Mouse (Mus musculus) T-cell, adult 2 months (primary cell): Measurements from ENCODE around the gene Nvl.

ENCODE experiments used
- DNase-seq: peaks from one replicate; pipeline ENCODE4 v3.0.0; 2022; ENCODE audit warnings: low spot score

Gene Nvl

DNA sequence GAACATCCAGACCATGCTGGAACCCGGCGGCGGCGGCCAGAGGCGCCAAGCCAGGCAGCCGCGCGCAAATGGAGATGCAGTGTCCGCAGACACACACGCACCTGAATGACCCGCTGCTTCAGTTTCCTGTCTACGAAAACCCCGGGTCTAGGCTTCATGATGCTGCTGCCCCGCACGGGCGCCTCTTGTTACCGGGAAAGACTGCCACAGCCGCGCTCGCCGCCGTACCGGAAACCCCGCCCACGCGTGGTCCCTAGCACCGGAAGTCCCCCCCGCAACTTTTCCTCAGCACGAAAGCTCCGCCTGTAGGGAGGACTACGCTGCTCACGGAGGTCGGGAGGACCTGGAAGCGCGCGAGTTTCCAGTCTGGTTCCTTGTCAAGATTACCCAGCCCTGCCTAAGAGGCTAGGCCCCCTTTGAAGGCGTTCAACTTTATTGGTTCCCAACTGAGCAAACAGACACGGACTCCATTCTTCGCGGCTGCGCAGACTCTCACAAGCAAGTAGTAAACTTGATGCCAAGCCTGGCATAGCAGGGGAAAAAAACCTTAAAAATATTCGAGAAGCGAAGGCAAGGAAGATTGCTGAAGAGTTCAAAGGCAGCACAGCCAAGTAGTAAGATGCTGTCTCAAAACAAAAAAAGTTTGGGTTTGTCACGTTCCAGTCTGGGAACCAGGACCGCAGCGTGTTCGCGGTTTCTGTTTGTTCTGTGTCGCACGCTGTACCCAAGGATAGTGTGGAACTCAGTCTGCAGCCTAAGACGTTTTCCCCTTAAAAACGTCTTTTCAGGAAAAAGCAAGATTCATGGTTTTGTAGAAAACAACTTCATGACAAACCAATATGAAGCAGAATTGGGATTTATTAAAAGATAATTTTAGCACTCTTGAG lies at the start of gene Nvl, which contains the start of gene Cnih4:
Nvl (minus strand) TSS at position 255 of the 887 bp plus-strand sequence.
Cnih4 (plus strand) TSS at position 744 of the 887 bp plus-strand sequence.
- peak; percentile 88 for DNase-seq

DNA sequence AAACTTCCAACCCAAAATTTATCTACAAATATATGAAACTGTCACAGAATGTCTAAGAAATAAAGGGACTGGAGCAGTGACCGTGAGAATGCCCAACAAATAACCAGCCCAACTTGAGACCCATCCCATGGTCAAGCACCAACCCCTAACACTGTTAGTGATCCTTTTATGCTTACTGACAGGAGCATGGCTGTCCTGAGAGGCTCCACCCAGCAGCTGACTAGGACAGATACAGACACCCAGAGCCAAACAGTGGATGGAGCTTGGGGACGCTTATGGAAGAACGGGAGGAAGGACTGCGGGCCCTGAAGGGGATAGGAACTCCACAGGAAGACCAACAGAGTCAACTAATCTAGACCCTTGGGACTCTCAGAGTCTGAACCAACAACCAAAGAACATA lies 44.9 kb upstream of the Nvl start:
- DNase-seq, result no peak

DNA sequence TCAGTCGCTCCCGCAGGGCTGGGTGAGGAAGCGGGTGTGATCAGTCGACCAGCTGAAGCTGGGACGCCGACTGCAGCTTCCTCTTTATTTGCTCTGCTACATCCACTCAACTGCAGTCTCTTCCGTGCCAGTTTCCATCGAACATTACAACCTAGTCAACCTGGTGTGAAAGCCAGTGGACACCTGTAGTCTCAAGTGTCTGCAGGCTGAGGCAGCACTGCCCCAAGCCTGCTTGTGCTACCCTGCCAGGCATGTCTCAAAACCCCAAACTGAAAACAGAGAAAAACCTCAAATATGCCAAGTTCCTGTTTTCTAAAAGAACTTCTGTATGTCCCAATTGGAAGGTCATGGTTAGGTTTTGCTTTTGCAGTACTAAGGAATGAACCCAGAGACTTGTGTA lies 26.2 kb upstream of the Nvl start:
- DNase-seq, result peak; percentile 33

DNA sequence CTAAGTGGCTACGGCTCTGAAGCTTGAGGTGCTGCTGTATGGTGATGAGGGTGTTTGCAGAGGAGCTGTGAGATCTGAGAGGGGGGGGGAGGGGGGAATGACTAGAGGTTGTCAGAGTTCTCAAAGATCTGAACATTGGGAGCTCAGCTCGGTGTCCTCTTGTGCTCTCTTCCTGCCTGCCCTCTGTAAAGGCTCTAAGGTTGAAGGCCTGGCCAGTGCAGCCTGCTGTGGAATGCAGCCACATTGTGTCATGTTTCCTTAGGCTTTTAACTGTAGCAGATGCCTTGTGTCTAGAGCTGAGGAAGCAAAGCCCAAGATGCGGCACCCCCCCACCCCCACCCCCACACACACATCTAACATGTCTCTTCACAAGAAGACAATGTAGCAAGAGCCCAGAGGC lies 24.4 kb upstream of the Nvl start:
- no peak for DNase-seq

DNA sequence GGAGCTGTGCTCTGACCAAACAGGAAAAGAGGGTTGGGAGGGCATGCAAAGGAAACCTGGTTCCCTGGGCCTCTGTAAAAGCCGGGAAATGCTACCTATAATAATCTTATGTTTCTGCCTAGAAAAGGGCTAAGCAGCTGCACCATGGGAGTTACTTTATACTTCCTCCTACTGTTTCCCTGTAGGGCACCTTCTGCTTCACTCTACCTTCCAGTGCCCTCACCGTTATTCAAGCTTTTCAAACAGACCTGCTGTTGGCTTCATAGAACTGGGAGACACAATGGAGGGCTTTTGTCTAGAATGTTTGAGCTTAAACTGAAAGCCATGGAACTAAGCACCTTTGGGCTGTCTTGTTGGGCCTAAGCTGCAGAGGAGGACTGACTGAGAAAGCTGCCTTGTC lies 23.8 kb upstream of the Nvl start:
- DNase-seq, result no peak

DNA sequence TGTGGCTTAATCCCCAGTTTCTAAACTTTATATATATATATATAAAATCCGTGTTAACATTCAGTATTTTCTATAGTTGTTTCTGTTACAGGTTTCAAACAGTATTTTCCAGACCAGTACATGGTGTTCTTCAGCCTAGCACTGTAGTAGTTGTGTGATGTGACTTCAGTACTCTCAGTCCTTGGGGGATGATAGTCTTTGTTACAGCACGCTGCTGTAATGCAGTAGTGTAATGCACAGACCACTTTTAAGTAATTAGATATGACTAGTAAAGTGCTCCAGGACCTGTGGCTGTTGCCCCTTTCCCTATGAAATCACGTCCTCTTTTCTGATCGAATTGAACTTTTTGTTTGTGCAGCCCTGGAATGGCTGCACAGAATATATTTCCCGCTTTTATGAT lies 7.5 kb upstream of the Nvl start:
- no peak for DNase-seq

DNA sequence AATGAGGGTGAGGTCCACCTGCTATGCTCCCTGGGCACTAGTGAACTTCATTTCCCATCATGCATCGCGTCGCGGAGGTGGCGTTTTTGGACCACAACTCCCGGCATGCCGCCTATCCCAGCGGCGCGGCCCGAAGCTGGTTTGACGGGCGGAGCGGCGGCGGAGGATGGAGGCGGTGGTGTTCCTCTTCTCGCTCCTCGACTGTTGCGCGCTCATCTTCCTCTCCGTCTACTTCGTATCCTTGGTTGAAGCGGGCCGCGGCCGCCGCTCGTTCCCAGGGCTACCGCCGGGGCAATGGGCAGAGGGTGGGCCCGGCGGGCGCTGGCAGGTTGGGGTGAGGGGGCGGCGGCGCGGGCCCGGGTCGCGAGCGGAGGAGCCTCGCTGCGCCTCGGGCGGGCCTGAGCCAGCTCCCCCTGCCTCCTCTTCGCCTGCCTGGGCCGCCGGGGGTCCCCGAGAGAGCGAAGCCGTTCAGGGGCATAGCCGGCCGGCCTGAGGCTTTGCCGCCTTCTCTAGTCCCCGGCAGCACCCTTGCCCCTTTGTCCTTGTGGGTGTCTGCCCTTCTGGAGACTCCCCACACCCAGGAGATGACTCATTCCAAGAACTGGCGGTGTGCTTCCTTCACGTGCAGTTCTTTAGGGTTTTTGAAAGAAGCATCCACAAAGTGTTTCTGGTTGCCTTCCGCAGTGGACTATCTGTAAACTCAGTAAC lies 7.0 kb upstream of the Nvl start:
- DNase-seq, result peak; percentile 87

DNA sequence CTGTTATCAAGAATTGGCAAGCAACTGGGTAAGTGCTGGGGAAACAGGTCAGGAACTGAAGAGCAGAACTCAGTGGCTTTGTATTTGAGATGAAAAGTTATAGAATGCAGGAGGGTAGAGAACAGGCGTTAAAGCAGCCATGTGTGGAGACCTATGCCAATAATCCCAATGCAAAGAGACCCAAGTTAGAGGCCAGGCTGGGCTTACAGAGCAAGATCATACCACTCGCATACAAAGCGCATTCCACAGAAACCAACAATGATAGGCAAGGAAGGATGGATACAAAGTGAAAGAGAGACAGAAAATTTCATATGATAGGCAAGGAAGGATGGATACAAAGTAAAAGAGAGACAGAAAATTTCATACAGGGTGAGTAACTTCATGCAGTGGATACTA lies 6.4 kb upstream of the Nvl start:
- no peak for DNase-seq

DNA sequence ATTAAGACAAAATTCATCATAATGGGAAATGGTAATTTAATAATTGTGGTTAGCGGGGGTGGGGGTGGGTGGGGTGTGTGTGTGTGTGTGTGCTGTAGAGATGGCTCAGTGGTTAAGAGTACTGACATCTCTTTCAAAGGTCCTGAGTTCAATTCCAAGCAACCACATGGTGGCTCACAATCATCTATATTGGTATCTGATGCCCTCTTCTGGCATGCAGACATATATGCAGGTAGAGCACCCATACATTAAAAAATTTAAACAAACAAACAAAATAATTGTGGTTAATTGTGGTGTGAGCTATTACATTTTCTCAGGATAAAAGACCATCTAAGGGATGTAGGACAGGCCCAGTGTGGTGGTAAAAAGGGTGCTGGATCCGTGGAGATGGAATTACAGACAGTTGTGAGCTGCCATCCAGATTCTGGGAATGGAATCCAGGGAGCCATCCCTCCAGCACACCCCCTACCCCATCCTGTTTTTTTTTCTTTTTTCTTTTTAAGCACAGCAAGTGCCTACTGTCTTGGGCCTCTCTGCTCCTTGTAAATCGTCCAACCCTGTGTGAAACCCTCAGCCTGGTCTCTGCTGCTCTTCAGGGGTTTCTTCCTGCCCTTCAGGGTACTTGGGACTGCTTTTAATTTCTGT lies 5.5 kb upstream of the Nvl start:
- peak; percentile 5 for DNase-seq

DNA sequence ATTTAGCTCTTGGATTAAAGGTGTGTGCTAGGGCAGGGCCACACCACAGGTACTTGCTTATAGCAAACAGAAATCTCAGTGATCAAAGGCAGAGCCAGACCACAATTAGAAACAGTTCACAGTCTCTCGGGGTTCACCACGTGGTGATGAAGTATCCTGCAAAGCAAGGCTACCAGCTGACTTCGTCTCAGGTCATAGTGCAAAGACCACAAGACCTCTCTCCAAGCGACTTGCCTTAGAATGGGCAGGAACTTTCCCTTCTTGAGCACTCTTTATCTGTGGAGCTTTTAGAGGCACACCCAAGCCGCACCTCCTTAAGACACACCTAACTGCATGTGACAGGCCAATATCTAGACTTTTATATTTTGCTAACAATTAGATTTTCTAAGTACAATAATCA lies 4.5 kb upstream of the Nvl start:
- no peak for DNase-seq

DNA sequence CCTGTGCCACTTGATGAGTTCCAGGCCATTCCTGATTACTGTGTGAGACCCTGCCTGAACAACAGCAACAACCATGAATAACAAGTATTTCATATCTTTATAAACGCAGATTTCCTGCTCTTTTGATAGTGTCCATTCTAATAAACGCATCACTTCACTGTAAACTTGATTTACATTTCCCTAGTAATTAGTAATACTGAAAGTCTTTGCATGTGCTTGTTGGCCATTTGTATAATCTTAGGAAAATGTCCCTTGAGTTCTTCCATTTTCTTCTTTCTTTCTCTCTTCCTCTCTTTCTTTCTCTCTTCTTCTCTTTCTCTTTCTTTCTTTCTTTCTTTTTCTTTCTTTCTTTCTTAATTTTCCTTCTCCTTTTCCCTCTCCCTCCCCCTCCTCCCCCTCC lies 2.2 kb upstream of the Nvl start:
- DNase-seq, result no peak

DNA sequence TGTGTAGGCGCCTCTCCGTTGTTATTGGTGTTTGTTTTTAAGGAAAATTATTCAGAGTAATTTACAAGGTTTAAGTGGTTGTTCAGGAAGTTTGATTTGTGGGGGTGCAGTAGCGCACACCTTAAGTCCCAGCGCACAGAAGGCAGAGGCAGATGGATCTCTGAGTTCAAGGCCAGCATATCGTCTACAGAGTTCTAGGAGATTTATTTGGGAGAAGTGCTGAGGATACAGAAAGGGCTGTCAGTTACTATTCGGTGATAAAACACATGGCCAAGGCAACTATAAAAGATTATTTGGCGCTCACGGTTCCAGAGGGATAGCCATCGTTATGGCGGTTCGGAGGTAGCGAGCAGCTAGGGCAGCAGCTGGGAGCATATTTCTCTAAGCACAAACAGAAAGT lies 962 bp upstream of the Nvl start:
- DNase-seq, result no peak

DNA sequence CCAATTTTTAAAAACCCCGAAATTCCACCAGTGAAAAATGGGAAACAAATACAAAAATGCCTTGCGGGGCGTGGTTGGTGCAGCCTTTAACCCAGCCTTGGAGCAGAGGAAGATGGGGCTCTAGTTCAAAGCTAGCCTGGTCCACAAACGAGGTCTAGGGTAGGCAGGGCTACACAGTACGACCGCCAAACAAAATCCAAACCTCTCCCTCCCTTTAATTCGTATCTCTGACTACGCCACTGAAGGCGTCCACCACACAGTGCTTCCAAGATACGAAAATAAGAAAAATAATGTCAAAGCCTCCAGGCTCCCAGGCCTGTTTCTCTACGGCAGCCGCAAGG lies 425 bp downstream of the Nvl start:
- DNase-seq, result no peak

DNA sequence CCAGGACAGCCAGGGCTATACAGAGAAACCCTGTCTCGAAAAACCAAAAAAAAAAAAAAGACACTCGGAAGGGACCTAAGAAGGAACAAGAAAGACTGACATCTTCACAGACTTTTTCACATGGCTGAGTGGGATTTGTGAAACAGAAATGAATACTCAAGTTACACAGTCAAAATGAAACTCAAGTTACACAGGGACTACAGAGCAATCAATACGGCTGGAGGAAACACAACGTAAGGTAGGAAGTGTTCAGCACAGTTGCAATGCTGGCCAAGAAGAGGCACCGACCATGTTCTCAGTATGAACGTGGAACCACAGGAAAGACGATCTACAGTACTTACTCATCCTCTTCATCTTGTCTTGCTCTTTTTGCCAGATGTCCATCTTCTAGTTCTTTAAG lies 5.3 kb downstream of the Nvl start:
- no peak for DNase-seq

DNA sequence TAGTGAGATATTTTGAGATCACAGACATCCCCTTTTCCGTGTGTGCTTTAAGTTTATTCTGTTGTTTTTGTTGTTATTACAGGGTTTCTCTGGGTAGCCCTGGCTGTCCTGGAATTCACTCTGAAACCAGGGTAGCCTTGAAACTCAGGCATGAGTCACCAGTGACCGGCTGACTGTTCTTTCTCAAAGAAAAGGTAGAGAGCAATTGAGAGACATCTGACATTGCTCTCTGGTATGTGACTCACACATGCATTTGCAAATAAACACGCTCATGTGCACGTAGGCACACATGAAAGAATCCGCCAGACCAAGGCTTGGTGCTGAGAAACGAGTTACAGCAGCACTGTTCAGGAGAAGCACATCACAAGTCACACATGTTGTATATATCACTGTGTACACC lies 12.1 kb downstream of the Nvl start:
- DNase-seq, result no peak

DNA sequence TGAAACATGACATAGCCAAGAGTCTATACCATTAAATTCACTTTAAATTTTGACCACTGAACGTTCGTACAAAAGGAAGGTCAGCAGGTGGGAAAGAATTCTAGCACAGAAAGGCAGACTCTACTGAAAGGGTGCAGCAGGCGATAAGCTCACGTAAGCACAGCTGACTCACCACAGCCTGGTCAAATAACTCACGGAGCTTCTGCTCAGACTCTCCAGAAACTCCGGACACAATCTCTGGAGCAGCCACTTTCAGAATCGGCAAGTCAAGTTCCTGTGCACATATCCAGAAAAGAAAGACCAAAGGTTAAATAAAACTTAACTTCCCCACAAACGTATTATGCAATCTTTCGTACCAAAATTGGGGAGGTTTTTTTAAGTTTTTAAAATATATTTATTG lies 17.2 kb downstream of the Nvl start:
- no peak for DNase-seq

DNA sequence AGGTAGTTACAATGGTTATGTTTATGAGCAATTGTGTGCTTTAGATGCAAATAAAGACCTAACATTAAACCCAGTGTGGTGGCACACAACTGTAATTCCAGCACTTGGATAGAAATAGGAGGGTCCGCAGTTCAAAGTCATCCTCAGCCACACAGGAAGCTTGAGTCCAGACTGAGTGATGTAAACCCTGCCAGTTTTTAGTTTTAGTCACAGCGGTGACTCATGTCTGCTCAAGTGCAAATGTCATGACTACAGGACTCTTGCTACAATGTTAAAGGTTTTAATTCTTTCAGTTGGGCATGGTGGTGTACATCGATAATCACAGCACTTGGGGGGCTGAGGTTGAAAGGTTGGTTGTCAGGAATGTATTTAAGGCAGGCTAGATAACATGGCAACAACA lies 18.1 kb downstream of the Nvl start:
- no peak for DNase-seq

DNA sequence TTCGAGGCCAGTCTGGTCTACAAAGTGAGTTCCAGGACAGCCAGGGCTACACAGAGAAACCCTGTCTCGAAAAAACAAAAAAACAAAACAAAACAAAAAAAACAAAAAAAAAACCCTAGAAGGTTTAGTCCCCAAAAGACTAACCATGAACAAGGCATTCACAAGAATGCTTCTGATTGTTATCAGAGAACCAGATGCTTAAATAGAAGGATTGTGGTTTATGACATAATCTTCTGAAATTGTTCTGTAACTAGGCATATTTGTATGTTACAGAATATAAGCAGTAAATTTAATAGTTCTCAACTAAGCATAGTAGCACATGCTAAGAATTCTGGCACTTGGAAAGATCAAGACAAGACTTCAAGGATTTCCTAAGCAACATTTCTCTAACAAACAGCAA lies 19.9 kb downstream of the Nvl start:
- DNase-seq, result no peak

DNA sequence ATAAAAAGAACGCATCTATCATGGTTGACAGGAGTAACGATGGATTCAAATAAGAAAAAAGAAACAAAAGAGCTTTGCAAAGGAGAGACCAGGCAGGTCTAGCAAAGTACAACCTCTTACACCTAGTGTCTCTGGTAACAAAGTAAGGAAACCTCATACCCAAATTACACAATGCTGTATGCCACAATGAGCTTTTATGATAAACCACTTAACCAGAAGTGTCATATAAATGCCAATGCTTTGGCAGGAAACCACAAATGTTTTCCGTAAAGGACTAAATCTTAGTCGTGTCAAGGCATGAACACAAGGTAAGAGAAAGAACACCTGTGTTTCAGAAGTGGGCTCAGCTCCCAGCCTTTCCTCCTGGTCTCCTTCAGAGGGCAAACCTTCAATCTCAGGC lies 26.9 kb downstream of the Nvl start:
- DNase-seq, result peak; percentile 1

DNA sequence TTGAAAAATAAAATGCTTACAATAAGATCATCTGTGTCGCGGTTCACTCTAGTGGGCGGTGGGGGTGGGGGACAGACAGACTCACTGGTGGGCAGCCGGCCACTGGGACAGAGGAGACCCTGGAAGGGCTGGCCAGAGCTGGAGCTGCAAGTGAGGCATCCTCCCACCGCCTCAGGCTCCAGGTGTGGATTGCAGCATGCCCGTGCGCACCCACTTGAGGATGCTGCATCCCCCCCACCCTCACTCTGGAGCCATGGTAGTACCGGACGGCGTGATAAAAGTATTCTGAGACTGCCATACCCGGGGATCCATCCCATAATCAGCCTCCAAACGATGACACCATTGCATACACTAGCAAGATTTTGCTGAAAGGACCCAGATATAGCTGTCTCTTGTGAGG lies 54.0 kb downstream of the Nvl start:
- no peak for DNase-seq

DNA sequence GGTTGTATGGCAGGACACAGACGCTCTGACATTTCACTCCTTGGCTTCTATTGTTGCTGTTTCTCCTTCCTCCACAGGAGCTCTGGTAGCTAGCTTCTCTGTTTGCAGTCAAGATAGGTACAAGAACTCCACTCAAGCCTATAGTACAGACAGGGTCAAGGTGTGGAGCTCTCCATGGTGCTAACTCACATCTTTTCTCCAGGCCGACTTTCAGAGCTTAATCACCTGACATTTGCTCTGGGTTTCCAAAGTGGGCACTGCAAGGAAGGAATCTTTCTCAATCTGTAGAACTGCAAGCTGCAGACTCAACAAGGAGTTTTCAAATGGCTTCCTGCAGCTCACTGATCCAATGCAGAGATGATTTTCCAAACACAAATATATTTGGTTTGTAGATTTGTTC lies 60.0 kb downstream of the Nvl start:
- no peak for DNase-seq

DNA sequence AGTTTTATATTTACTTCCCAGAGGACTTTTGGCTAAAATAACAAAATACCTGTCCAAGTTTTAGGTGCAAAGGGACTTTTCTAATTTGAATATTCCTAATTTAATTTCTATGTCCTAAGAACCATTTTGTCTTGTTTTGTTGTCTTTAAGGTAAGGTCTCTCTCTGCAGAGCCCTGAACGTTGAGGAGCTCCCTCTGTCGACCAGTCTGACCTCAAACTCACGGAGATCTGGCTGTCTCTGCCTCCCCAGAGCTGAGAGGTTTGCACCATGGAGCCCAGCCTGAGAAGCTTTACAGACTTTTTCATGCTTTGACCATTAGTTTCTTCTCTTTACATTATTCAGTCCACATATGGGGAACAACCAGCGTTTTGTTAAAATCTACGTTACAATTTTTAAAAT lies 70.9 kb downstream of the Nvl start:
- no peak for DNase-seq

DNA sequence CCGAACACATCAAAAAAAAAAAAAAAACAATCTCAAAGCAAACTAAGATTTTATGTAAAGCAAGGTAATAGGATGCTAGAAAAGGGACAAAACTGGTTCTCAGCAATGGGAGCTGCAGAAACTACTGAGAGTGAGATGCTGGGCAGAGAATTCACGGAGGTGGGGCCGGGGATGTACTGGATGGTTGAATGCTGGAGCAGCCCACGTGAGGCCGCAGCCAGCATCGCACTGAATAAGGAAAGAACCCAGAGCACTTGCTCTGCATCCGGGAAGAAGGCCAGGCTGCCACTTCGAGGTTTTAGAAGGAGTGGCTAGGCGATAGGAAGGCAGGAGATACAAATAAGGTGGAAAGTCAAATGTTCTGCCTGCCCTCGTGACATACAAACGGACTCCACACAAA lies 74.3 kb downstream of the Nvl start:
- no peak for DNase-seq
